Mouse (Mus musculus): ENCODE results near the gene Gm20917.
"Not testable (repeated sequence)": the region's sequence is repeated elsewhere in the genome, so short reads cannot be mapped to it uniquely, and the experiment has no call there.

Gene Gm20917

GRCm38 (mm10) chrY:79151022-79151421, at the start of gene Gm20917:
Gene Gm20917, minus strand, starts transcription at chrY:79151122.
- not testable (repeated sequence) for DNase-seq (ENCODE audit: low read depth, low spot score)
